Mouse (Mus musculus) urinary bladder, postnatal 4 days (tissue): ENCODE measurements around the gene Pdcd1lg2.

ENCODE experiments used
- DNase-seq, 2 experiments: peaks; one replicate each; pipeline ENCODE4 v3.0.0; 2021 to 2022; ENCODE audit warnings: low spot score in 2 of 2

The Pdcd1lg2 gene

DNA sequence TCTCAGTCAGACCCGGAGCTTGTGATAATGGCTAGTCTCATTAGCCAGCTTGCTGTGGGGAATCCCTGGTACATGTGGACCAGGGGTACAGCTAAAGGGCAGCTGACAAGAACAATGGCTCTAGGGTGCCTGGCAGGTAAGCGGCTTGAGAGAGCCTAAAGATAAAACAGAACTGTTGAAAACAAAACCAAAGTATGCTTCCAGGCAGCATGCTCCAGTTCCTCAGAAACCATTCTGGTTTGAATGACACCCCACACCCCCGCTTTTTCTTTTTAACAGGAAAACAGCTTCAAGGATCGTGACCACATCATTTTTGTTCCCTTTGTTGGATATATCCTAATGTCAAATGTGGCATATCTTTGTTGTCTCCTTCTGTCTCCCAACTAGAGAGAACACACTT is at the start of gene Pdcd1lg2:
Pdcd1lg2 (plus strand) TSS at position 301 of the 400 bp plus-strand sequence.
- no peak for DNase-seq

DNA sequence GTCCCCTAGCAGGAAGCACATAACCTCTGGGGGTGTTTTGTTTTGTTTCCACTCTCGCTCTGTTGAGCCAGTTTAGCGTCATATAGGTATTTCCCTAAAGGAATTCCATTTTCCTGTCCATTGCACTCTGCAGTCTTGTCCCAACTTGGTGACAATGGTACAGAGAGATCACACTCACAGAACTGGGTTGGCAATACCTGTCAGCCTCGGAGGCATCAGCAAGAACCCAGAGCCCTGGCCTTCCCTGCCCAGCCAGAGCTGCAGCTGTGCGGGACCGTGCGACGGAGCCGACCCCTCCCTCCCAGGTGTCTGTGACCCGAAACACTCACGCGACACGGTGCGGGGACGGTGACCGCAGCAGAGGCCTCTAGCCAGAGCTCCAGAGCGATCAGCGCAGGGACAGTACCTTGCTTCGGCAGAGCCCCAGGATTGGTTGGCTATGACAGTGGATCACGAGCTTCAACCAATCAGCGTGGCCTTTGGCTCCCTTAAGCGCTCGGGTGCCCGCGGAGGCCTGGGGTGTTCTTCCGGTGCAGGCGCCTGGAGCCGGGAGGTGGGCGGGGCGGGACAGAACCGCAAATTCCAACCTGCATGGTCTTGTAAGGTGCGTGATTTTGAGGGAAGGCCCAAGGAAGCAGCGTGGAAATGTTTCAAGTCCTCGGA is 49.1 kb upstream of the Pdcd1lg2 start:
- peak; percentile 83 to 86 for DNase-seq

DNA sequence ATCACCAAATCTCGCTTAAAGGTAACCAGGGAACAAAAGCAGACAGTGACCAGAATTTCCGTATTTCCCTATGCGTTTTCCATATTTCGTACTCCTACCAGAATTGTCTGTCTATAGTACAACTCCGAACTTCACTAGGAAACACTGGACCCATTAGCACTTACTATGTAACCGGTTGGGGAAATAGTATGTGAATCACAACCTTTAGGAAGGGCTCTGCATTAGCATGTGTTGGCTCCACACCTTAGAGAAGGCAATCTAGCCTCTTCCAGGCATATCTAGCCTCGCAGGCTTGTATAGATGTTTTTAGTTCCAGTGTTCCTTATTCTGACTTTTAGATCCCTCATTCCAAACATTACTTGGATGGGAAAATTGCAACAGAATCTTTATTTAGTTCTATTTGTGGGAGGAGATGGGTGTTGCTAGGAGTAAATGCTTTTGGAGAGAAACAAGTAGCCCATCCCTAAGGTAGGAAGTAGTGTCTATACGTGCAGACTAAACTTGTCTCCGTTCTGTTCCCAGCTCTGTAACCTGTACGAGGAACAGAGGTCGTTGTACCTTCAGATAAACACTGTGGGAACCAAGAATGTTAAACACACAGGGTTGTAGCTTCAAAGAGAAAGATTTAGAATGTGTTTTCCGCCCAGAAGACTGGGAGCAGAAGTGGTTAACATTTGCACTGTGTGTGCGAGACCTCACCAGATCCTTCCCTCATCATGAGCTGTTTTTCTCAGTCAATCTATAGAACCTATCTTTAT is 48.4 kb upstream of the Pdcd1lg2 start:
- DNase-seq, result no peak

DNA sequence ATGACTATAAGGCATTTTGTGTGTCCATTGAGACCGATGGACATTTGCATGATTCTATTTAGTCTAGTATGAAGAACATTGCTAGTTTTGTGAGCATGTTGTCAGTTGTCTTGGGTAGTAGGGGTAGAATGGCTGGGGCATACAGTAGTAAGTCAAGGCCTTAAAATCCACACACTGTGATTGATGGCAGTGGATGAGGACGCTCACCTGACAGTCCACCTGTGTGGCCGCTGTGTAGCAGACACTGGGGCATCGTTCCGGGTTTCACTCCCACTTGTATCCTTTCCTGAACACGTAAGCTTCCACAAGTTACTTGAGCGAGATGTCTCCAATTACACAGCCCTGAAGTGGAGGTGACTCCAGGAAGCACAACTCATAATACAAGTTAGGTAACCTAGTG is 47.2 kb upstream of the Pdcd1lg2 start:
- no peak for DNase-seq

DNA sequence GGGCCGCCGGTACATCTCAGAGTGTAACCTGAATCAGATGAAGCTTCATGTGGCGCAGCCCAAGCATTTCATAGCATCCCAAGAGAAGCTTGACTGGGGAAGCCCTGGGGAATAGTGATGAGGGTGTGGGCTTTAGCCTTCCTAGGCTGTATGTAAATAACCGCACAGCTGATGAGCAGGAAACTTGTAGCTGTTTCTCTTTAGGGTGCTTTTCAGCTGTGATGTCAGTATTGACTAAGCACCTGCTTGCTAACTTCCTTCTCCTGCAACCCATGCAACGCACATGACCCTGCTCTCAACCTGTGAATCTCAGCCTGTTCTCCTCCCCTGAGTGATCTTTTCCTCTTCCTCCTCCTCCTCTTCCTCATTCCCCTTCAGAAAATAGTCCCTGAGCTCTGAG is 46.6 kb upstream of the Pdcd1lg2 start:
- DNase-seq, result no peak

DNA sequence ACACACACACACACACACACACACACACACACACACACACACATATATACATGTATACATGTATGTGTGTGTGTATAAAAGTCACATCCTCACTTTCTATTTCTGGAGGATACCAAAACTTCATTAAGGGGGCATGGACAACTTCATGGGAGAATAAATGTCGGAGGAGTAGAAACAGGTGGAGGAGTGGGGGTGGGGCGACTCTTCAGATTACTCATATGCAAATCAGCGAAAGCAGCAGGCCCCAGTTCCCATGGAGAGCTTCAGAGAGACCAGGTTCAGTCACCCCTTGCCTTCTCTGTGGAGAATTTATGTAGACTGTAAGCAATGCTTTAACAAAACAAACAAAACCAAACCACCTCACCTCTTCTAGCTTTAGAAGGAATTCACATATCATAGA is 45.6 kb upstream of the Pdcd1lg2 start:
- DNase-seq, result no peak

DNA sequence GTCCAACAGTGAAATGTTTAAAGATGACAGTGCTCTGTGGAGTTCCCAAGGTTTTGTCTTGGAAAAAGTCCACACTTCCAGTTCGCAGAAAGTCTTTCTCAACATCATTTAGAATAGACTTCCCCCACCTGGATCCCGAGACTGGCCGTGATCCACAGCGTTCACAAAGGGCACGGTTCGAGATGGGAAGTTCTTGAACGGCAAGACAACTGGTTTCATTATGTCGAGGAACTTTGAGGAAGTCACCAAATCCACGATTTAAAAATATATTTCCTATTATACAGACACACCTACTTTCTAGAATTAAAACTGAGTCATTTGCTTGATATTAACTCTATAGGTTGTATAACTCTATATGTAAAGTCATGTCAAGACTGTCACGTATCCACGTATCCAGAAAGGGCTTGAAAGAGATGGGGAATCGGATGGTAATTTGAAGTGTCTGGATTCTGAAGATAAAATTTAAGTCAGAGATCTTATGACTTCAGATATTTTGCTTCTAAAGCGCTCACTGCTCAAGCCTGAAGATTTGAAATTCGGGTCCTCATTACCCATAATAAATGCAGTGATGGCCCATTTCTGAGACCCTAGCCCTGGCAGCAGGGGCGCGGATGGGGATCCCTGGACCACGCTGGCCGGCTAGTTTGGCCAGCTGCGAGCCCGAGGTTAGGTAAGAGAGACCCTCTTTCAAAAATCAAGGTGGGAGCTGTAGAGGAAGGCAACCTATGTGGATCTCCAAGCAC is 44.3 kb upstream of the Pdcd1lg2 start:
- DNase-seq, result no peak

DNA sequence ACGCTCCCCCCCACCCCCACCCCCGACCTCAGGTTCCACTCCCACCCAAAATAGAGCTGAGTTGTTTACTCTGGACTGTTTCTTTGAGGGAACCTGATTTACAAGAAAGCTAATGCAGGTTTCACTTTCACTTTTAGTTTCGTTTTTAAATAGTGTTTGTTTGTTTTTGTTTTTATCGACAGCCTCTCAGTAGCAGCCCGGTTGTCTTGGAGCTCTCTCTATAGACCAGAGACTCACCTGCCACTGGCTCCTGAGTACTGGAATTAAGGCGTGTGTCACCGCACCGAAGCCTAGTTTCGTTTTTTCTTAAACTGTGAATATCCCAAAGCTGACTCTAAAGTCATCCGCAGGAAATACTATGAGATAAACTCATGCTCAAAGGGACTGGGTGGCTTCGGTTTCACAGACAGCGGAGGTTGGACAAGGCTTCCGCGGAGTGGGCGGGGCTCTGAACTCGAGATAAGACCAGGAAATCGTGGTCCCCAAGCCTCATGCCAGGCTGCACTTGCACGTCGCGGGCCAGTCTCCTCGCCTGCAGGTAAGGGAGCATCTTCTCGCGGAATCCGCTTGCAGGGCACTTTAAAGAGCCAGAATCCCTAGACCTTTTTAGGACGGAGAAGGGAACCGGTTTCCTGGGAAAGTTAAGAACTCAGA is 43.6 kb upstream of the Pdcd1lg2 start, which contains the start of the genes Plgrkt and Cd274:
Plgrkt (minus strand) TSS at position 422 of the 654 bp plus-strand sequence.
Cd274 (plus strand) TSS at position 487 of the 654 bp plus-strand sequence.
- DNase-seq, result peak; percentile 59 to 69

DNA sequence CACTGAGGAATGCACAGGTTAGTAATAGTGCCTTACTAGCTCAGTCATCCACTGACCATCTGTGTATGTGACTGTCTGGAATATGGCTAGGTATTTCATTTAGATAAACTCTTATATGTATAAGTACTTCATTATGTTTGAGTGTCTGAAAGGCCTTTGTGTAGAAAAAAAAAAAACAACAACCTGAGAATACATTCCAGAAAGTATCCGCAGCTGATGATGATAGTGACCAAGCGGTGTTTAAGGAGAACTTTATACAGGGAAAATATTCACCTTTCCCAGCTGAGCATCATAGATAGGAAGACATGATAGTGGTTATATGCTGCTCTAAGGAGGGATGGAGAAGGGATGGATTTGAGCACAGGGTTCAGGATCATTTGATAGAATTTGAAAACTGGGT is 42.7 kb upstream of the Pdcd1lg2 start:
- DNase-seq, result no peak

DNA sequence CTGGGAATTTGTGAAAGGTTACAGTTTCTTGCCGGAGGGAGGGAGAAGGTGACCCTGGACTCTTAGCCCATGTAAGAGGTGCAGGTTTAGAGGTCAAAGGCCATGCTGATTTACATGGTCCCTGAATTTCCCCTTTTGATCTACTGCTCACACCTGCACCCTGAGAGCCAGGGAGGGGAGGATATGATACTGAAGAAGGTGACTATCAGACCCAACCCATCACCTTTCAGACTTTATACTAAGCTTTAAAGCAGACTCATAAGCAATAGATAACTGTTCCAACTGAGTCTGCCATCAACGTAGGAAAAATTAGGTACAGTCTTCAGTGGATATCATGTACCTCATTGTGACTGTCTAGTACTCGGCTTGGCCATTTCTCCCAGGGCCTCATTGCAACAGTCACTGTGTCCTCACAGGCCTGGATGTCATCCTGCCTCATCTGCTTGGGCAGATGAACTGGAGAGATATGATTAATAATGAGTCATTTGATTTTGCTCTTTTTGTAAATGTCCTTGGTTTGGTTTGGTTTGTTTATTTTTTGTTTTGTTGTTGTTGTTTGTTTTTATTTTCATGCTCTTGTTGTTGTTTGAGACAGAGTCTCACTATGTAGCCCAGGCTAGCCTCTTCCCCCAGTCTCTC is 41.9 kb upstream of the Pdcd1lg2 start:
- no peak for DNase-seq

DNA sequence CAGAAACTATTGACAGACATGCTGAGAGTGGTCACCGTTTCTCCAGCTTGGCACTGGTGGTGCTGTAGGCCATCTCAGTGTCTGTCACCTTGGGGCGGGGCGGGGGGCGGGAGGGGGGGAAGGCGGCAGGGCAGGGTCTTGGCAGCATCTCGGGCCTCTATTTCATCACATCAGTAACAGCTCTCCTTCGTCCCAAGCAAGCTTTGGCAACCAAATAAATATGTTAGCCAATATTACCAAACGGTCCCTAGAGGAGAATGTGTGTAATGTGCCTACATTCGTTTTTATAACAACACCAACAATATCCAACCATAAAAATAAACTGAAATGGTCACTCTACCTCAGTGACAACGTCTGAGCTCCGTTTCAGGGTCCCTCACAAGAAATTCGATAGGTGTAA is 40.6 kb upstream of the Pdcd1lg2 start:
- DNase-seq, result no peak

DNA sequence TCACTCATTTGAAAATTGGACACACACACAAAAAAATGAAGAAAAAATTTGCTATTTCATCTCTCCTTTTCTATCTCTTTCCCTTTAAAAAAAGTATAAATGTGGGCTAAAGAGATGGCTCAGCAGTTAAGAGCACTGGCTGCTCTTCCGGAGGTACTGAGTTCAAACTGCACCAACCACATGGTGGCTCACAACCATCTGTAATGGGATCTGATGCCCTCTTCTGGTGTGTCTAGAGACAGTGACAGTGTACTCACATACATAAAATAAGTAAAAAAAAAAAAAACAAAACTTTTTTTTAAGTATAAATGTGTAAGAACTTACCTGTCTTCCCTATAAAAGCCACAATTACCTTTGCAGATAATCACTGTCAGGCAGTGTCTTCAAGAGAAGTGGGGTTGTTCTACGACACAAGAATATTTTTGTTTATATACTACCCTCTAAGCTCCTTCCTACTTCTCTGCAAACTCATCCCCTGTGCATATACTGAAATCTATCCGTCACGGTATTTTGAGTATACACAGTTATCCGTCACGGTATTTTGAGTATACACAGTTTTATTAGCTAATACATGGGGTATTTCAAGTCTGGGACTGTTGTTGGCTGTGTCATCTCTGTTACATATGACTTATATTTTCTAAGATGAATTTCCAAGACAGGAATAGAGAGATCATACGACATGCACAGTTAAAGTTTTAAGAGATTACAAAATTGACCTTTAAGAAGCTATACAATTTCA is 40.0 kb upstream of the Pdcd1lg2 start:
- no peak for DNase-seq

DNA sequence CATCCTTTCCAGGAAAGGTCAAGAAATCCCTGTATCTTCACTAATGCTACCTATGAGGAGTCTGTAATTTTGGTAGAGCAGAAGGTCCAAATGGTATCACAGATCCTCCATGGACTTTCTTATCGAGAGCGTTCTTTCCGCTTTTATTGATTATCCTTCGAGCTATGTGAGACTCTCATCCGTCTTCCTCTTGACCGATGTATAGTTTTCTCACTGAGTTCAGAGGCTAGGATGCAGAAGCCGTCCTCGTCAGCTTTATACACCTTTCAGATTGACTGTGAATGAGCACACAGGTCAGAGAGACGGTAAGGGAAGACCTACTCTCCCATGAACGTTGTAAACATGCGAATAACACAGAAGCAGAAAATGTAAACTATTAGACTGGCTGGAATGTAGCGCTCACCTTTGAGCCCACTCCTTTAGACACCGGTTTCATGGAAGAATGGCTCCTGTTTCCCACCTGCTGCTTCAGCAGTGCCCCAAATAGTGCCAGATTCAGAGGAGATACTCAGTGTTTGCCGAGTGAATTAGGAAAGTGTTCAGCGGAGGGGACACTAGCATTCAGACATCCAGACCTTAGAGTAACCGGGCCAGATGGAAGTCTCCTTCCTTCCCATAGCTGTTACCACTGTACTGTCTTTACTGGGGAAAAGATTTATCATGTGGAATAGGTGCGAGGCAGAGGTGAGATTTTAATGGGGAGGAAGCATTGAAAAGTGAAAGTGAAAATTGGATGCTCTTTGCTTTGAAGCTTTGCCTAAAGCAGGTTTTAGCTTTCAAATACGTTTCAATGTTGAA is 39.2 kb upstream of the Pdcd1lg2 start:
- DNase-seq, result no peak

DNA sequence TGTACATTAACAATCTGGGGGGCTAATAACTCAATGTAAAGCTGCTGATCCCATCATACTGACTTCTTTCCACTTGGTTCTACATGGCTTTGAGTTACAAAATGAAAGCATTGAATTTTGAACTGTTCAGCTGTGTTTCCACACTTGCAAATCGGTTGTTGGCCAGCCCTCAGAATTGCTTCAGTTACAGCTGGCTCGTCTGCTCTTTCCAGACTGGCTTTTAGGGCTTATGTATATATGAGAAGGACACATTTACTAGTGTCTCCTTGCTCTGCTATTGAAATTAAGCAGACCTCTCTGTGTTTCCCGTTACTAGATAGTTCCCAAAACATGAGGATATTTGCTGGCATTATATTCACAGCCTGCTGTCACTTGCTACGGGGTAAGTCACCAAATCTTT is 38.6 kb upstream of the Pdcd1lg2 start:
- DNase-seq, result no peak

DNA sequence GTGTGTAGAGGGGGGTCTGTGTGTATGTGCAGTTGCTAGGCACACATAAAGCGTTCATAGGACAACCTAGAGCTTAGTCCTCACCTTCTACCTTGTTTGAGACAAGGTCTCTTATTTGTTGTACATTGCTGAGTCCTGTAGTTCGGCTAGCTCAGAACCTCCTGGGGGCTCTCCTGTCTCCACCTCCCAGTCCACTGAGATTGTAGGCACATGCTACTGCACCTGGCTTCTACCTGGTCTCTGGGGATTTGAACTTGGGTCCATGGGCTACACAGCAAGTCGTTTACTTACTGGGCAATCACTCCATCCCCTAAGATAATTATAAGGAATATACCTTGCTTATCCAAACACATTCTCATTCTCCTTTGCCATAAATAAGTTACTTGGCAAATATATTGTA is 38.1 kb upstream of the Pdcd1lg2 start:
- DNase-seq, result no peak

DNA sequence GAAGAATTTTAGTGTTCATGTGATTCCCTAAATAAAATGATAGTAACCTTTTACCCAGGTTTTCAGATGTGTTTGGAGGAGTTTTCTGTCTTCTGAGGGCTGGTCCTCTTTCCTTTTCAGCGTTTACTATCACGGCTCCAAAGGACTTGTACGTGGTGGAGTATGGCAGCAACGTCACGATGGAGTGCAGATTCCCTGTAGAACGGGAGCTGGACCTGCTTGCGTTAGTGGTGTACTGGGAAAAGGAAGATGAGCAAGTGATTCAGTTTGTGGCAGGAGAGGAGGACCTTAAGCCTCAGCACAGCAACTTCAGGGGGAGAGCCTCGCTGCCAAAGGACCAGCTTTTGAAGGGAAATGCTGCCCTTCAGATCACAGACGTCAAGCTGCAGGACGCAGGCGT is 37.3 kb upstream of the Pdcd1lg2 start:
- DNase-seq, result no peak

DNA sequence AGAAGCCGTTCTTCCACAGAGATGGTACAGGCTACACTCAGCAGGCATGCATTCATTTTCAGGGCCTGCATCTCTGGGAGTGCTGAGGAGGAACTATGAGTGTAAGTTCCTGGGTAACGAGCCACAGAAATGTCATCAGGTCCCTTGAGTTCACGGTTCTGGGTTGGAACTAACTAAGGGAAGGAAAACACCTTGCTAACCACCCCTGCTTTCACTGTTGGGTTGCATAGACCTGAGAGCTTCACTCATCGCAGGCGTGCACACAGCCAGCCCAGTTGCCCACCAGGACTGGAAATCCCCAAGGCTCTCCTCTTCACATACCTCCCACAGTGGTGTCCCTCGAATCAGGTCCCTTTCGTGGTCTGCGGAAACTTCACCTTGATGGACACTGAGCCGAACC is 35.8 kb upstream of the Pdcd1lg2 start:
- no peak for DNase-seq

DNA sequence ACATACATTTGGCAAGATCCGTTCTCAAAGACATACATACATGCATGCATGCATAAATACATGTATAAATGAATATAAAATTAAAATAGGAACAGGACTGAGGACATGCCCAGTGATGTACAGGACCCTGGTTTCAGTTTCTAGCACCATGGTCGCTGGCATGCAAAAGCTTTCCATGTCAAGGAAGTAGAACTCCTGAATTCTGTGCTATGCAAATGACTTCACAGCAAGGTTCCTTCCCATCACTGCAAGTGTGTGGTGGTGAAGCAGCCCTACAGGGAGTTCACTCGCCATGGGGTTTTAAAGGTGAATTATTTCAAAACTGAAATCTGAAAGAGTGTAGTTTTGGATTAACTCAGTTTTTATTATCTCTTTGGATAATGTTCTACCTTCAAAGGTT is 34.3 kb upstream of the Pdcd1lg2 start:
- DNase-seq, result no peak

DNA sequence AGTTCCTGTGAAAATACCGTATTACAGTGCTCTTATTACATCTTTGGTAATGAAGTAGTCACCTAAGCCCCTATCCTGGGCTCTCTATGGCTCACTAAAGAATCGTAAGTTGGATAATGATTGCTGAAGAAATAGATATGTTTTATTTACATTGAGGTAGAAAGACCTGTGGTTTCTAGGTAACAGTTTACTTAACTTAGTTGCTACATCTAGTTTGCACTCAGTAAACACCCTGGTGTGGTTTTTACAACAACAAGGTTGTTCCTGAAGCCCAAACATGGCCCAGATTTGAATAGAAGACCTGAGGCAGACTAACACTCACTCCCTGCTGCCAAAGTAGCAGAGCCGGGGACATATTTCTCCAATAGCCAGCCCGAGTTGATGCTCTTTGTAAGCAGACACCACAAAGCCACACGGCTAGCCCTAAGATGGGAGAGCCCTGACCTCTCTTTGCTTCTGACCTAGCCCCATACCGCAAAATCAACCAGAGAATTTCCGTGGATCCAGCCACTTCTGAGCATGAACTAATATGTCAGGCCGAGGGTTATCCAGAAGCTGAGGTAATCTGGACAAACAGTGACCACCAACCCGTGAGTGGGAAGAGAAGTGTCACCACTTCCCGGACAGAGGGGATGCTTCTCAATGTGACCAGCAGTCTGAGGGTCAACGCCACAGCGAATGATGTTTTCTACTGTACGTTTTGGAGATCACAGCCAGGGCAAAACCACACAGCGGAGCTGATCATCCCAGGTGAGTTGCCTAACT is 30.7 kb upstream of the Pdcd1lg2 start:
- DNase-seq, result no peak
